Mouse (Mus musculus) CH12.LX (cell line): ENCODE results near the gene Krt73. TPM values are rescaled to one million over a fixed set of nuclear protein-coding genes. Genes with fewer than 3 reads are reported as not detected.

Source experiments
- DNase-seq: peaks from one replicate; pipeline ENCODE4 v3.0.0-alpha.2; 2013; ENCODE audit errors: extremely low read depth
- H3K27ac ChIP-seq: 2 replicates; pipeline ENCODE4 v1.5.1; 2012; ENCODE audit warnings: low read depth, mild to moderate bottlenecking, control low read depth, moderate library complexity; ENCODE audit not compliant: insufficient read depth
- H3K27me3 ChIP-seq: replicated peaks from 2 replicates; pipeline ENCODE3; 2012; ENCODE audit warnings: inconsistent platforms
- H3K36me3 ChIP-seq, 2 experiments: replicated peaks in 1 of 2; 2 replicates each; pipeline versions ENCODE3 to v1.6.1; 2012; ENCODE audit warnings: inconsistent platforms in 1 of 2, low read length in 1 of 2, mild to moderate bottlenecking in 1 of 2, mixed read lengths in 1 of 2, moderate library complexity in 1 of 2; ENCODE audit not compliant: control insufficient read depth in 1 of 2, insufficient read depth in 1 of 2
- H3K4me1 ChIP-seq, 2 experiments: 2 replicates each; pipeline ENCODE4 v1.6.1; 2012; ENCODE audit warnings: inconsistent platforms in 1 of 2, moderate library complexity in 1 of 2; ENCODE audit not compliant: insufficient read depth in 2 of 2, control insufficient read depth in 1 of 2
- H3K4me2 ChIP-seq: 2 replicates; pipeline ENCODE4 v1.6.1; 2012; ENCODE audit warnings: low read depth, mild to moderate bottlenecking, control low read depth; ENCODE audit not compliant: poor library complexity, insufficient read depth, severe bottlenecking
- H3K4me3 ChIP-seq, 3 experiments: fragments of 150-350 bp in 1 of 3; sonication (generic) in 1 of 3; replicated peaks in 1 of 3; 2 replicates each; pipeline versions ENCODE3 to v1.5.1; 2011 to 2012; ENCODE audit warnings: low read depth in 2 of 3, low read length in 2 of 3, mild to moderate bottlenecking in 2 of 3, moderate library complexity in 2 of 3, control low read depth in 1 of 3, improper control_type of control experiment in 1 of 3, inconsistent platforms in 1 of 3, mixed read lengths in 1 of 3; ENCODE audit not compliant: poor library complexity in 1 of 3
- H3K79me2 ChIP-seq: replicated peaks from 2 replicates; pipeline ENCODE4 v1.6.1; 2012; ENCODE audit warnings: mild to moderate bottlenecking, moderate library complexity; ENCODE audit not compliant: control insufficient read depth, poor library complexity, insufficient read depth, severe bottlenecking; ENCODE audit errors: extremely low read depth
- H3K9ac ChIP-seq: 2 replicates; pipeline ENCODE4 v1.6.1; 2012; ENCODE audit warnings: low read depth, mild to moderate bottlenecking, control low read depth, moderate library complexity; ENCODE audit not compliant: insufficient read depth
- H3K9me3 ChIP-seq: replicated peaks from 2 replicates; pipeline ENCODE3; 2012; ENCODE audit warnings: low read length, inconsistent platforms, mixed read lengths
- ELF1 ChIP-seq: IDR thresholded peaks from 2 replicates; pipeline ENCODE4 v1.6.1; 2014; ENCODE audit warnings: low read depth, mild to moderate bottlenecking, inconsistent platforms, low read length, improper control_type of control experiment
- EP300 ChIP-seq: IDR thresholded peaks from 2 replicates; pipeline ENCODE4 v1.6.1; 2011; ENCODE audit warnings: low read length, improper control_type of control experiment
- IRF4 ChIP-seq: IDR thresholded peaks from 2 replicates; pipeline ENCODE4 v1.6.1; 2014; ENCODE audit warnings: low read depth, mild to moderate bottlenecking, inconsistent platforms, low read length, improper control_type of control experiment
- JUN ChIP-seq: IDR thresholded peaks from 2 replicates; pipeline ENCODE4 v1.6.1; 2011; ENCODE audit warnings: low read depth, mild to moderate bottlenecking, low read length, improper control_type of control experiment, moderate library complexity; ENCODE audit not compliant: insufficient read depth
- MAZ ChIP-seq: IDR thresholded peaks from 2 replicates; pipeline ENCODE4 v1.6.1; 2012; ENCODE audit warnings: low read depth, mild to moderate bottlenecking, inconsistent platforms, low read length, improper control_type of control experiment, moderate library complexity
- MEF2A ChIP-seq: IDR thresholded peaks from 2 replicates; pipeline ENCODE4 v1.6.1; 2014; ENCODE audit warnings: low read depth, mild to moderate bottlenecking, inconsistent platforms, low read length, improper control_type of control experiment, borderline replicate concordance
- NELFE ChIP-seq: IDR thresholded peaks from 2 replicates; pipeline ENCODE4 v1.6.1; 2011; ENCODE audit warnings: low read depth, low read length, improper control_type of control experiment
- RCOR1 ChIP-seq: conservative IDR thresholded peaks from 2 replicates; pipeline ENCODE4 v1.6.1; 2012; ENCODE audit warnings: low read depth, mild to moderate bottlenecking, inconsistent platforms, low read length, improper control_type of control experiment
- SIN3A ChIP-seq: IDR thresholded peaks from 2 replicates; pipeline ENCODE4 v1.6.1; 2012; ENCODE audit warnings: low read length, improper control_type of control experiment, inconsistent platforms
- TBP ChIP-seq: conservative IDR thresholded peaks from 2 replicates; pipeline ENCODE4 v1.6.1; 2011; ENCODE audit warnings: low read depth, low read length, improper control_type of control experiment
- UBTF ChIP-seq: IDR thresholded peaks from 2 replicates; pipeline ENCODE4 v1.6.1; 2012; ENCODE audit warnings: low read depth, mild to moderate bottlenecking, inconsistent platforms, low read length, improper control_type of control experiment, moderate library complexity
- USF2 ChIP-seq: conservative IDR thresholded peaks from 2 replicates; pipeline ENCODE4 v1.6.1; 2011; ENCODE audit warnings: low read depth, low read length, improper control_type of control experiment
- ZC3H11A ChIP-seq: IDR thresholded peaks from 2 replicates; pipeline ENCODE4 v1.6.1; 2012; ENCODE audit warnings: low read depth, mild to moderate bottlenecking, inconsistent platforms, low read length, improper control_type of control experiment
- ZMIZ1 ChIP-seq: IDR thresholded peaks from 2 replicates; pipeline ENCODE4 v1.6.1; 2012; ENCODE audit warnings: low read depth, mild to moderate bottlenecking, inconsistent platforms, low read length, improper control_type of control experiment
- dilution Hi-C: fragments of 300-500 bp; cut with MboI; formaldehyde crosslinking; loops from 2 replicates; pipeline ENCODE4 v1.14.3; 2020; ENCODE audit warnings: low sequenced_read_pairs; ENCODE audit not compliant: extremely low pct_unique_long_range_greater_than_20kb, extremely low pct_ligation_motif_present
- in situ Hi-C: fragments of 300-500 bp; cut with MboI; formaldehyde crosslinking; loops from 3 replicates; pipeline ENCODE4 v1.14.3; 2019; ENCODE audit warnings: low sequenced_read_pairs, low pct_ligation_motif_present, low pct_unique_long_range_greater_than_20kb, mixed read lengths
- polyA plus RNA-seq: library from polyadenylated mRNA; unstranded; fragments of >175 nt; gene quantifications from 2 replicates; pipeline ENCODE4 v1.2.1, GENCODE M21; 2012; ENCODE audit warnings: low read depth; ENCODE audit not compliant: insufficient read length
- total RNA-seq, 2 experiments: library from RNA; depleted of rRNA; stranded (reverse); fragments of 300-350 nt in 1 of 2; fragments of >200 nt in 1 of 2; gene quantifications; 2 replicates each; pipeline ENCODE4 v1.2.3; 2012 to 2014

Gene Krt73
- total and polyA plus RNA-seq, 3 experiments, result not detected

- no peak overlapping the region for H3K4me2 ChIP-seq
- no peak for DNase-seq
- no peaks in the 10 kb centered on the region for H3K36me3 ChIP-seq
- peaks cover 89% of the 10 kb centered on the region for H3K27me3 ChIP-seq
- H3K79me2 ChIP-seq, result no peaks in the 10 kb centered on the region
- no peak overlapping the region for H3K4me3 ChIP-seq
- no peaks in the 10 kb centered on the region for H3K9me3 ChIP-seq
- no peaks in the 10 kb centered on the region for H3K4me1 ChIP-seq
- in situ Hi-C loops, result no loop called here
- TF ChIP-seq ZMIZ1 (no peak), UBTF (no peak)
- dilution Hi-C loops, result no loop called here
- H3K9ac ChIP-seq, result no peak overlapping the region
- H3K27ac ChIP-seq, result no peak overlapping the region
Observed at GRCm38 (mm10) chr15:101833131-101833530, 31.0 kb upstream of the Krt73 start.

GRCm38 (mm10) chr15:101829441-101829840 is 27.3 kb upstream of the Krt73 start:
- H3K79me2 ChIP-seq, result no peaks in the 10 kb centered on the region
- no peak overlapping the region for H3K4me3 ChIP-seq
- TF ChIP-seq MAZ, result no peak
- TF ChIP-seq RCOR1, result no peak
- H3K27me3 ChIP-seq, result peaks cover 96% of the 10 kb centered on the region
- dilution Hi-C loops (no loop called here), in situ Hi-C loops (no loop called here)
- H3K36me3 ChIP-seq, result no peaks in the 10 kb centered on the region
- no peak overlapping the region for H3K4me2 ChIP-seq
- H3K4me1 ChIP-seq, result peaks cover 0 to 3% of the 10 kb centered on the region in 2 experiments; a peak in 1 of 4 replicates
- DNase-seq, result no peak
- no peak overlapping the region for H3K9ac ChIP-seq
- H3K9me3 ChIP-seq, result no peaks in the 10 kb centered on the region
- no peak overlapping the region for H3K27ac ChIP-seq

GRCm38 (mm10) chr15:101821786-101822185 is 19.6 kb upstream of the Krt73 start:
- no peak overlapping the region for H3K4me2 ChIP-seq
- no peaks in the 10 kb centered on the region for H3K9me3 ChIP-seq
- H3K4me1 ChIP-seq, result peaks cover 0 to 3% of the 10 kb centered on the region in 2 experiments; a peak in 1 of 4 replicates
- no peak overlapping the region for H3K27ac ChIP-seq
- H3K4me3 ChIP-seq, result no peak overlapping the region
- TF ChIP-seq ZC3H11A, result no peak
- no peak for TF ChIP-seq MEF2A
- TF ChIP-seq IRF4, result no peak
- no peak for TF ChIP-seq USF2
- no peak for TF ChIP-seq ELF1
- TF ChIP-seq SIN3A, result no peak
- no peak for TF ChIP-seq TBP
- TF ChIP-seq JUN, result no peak
- TF ChIP-seq EP300, result no peak
- no peak for TF ChIP-seq NELFE
- dilution Hi-C loops (no loop called here), in situ Hi-C loops (no loop called here)
- no peak overlapping the region for H3K9ac ChIP-seq
- peaks cover 91% of the 10 kb centered on the region for H3K27me3 ChIP-seq
- no peak for DNase-seq
- no peaks in the 10 kb centered on the region for H3K36me3 ChIP-seq
- no peaks in the 10 kb centered on the region for H3K79me2 ChIP-seq
